Mouse (Mus musculus): ENCODE measurements around the gene Dand5.
"Not testable (repeated sequence)": the region's sequence is repeated elsewhere in the genome, so short reads cannot be mapped to it uniquely, and the experiment has no call there.

Gene Dand5

GRCm38 (mm10) chr8:84834866-84835855 lies 12.5 kb upstream of the Dand5 start:
- no peak for DNase-seq (ENCODE audit: inconsistent ontology term)

GRCm38 (mm10) chr8:84834002-84834865 lies 11.6 kb upstream of the Dand5 start:
- no peak for DNase-seq (ENCODE audit: inconsistent ontology term)

- DNase-seq (ENCODE audit: inconsistent ontology term) = no peak
Observed at GRCm38 (mm10) chr8:84832759-84833742, 10.4 kb upstream of the Dand5 start.

- peak; percentile 81 for DNase-seq (ENCODE audit: inconsistent ontology term)
Observed at GRCm38 (mm10) chr8:84832034-84832717, 9.6 kb upstream of the Dand5 start.

GRCm38 (mm10) chr8:84831490-84831889 lies 8.9 kb upstream of the Dand5 start, which contains the start of gene Gadd45gip1:
Gene Gadd45gip1 (plus strand): TSS chr8:84831522.
- DNase-seq (ENCODE audit: inconsistent ontology term) = peak; percentile 25

- not testable (repeated sequence) for DNase-seq (ENCODE audit: inconsistent ontology term)
Observed at GRCm38 (mm10) chr8:84826518-84826917, 3.9 kb upstream of the Dand5 start.

GRCm38 (mm10) chr8:84825636-84826035 lies 3.0 kb upstream of the Dand5 start:
- no peak for DNase-seq (ENCODE audit: inconsistent ontology term)

- DNase-seq (ENCODE audit: inconsistent ontology term) = peak; percentile 72
Observed at GRCm38 (mm10) chr8:84823653-84824052, 1.0 kb upstream of the Dand5 start.

- no peak for DNase-seq (ENCODE audit: inconsistent ontology term)
Observed at GRCm38 (mm10) chr8:84816117-84816516, 6.5 kb downstream of the Dand5 start.

- peak; percentile 94 for DNase-seq (ENCODE audit: inconsistent ontology term)
Observed at GRCm38 (mm10) chr8:84815547-84815946, 7.1 kb downstream of the Dand5 start.

GRCm38 (mm10) chr8:84814555-84815441 lies 7.8 kb downstream of the Dand5 start:
- no peak for DNase-seq (ENCODE audit: inconsistent ontology term)

- no peak for DNase-seq (ENCODE audit: inconsistent ontology term)
Observed at GRCm38 (mm10) chr8:84814240-84814554, 8.4 kb downstream of the Dand5 start.

- DNase-seq (ENCODE audit: inconsistent ontology term) = no peak
Observed at GRCm38 (mm10) chr8:84813830-84814229, 8.8 kb downstream of the Dand5 start.

GRCm38 (mm10) chr8:84813059-84813458 lies 9.6 kb downstream of the Dand5 start:
- DNase-seq (ENCODE audit: inconsistent ontology term) = peak; percentile 83

- DNase-seq (ENCODE audit: inconsistent ontology term) = no peak
Observed at GRCm38 (mm10) chr8:84811303-84811702, 11.3 kb downstream of the Dand5 start.

GRCm38 (mm10) chr8:84810896-84811295 lies 11.7 kb downstream of the Dand5 start:
- peak; percentile 97 for DNase-seq (ENCODE audit: inconsistent ontology term)

GRCm38 (mm10) chr8:84809941-84810280 lies 12.7 kb downstream of the Dand5 start:
- no peak for DNase-seq (ENCODE audit: inconsistent ontology term)

GRCm38 (mm10) chr8:84809109-84809940 lies 13.3 kb downstream of the Dand5 start:
- DNase-seq (ENCODE audit: inconsistent ontology term) = no peak

- no peak for DNase-seq (ENCODE audit: inconsistent ontology term)
Observed at GRCm38 (mm10) chr8:84806031-84806430, 16.6 kb downstream of the Dand5 start.
